Mouse (Mus musculus) lung, adult 2 months (tissue): ENCODE results near the gene Atp8a1.

Source experiments
- CTCF ChIP-seq: fragments of 200-500 bp; IDR thresholded peaks from 2 replicates; pipeline ENCODE4 v1.5.1; 2011; ENCODE audit warnings: mild to moderate bottlenecking, low read length, control low read depth; ENCODE audit not compliant: insufficient read depth
- POLR2A ChIP-seq: fragments of 200-500 bp; IDR thresholded peaks from 2 replicates; pipeline ENCODE4 v1.6.1; 2011; ENCODE audit warnings: low read depth, mild to moderate bottlenecking, control low read depth, low read length, borderline replicate concordance; ENCODE audit errors: extremely low read depth

DNA sequence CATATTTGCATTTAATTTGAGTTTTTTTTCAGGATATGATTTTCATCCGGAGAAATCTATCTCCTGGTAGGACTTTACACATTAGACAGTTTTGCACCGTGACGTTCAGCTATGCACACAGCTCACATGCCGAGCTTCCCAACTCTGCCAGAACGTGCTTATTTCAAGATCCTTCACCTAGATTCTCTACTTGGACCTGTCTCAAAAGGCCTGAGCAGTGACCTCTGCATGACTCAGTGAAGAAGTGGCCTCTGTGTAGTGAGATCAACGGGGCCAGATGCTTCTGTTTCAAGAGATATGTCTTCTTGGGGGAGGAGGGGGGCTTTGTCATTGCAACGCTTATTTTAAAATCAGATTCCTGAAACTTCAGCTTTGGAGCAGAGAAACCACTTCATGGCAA, 64.5 kb downstream of the Atp8a1 start:
- TF ChIP-seq POLR2A (no peak), CTCF (no peak)
